Mouse (Mus musculus) midbrain, embryonic 15.5 days (tissue): ENCODE data around the gene Lgmn. TPM values are rescaled to one million over a fixed set of nuclear protein-coding genes. Genes with fewer than 3 reads are reported as not detected.
A peak's percentile ranks its signal among the peaks of the same experiment; 100 is the strongest.

Experiments used
- ATAC-seq: fragments of 200-750 bp; cut with Nextera tagmentation; replicated peaks from 2 replicates; pipeline ENCODE4 v1.8.0; 2017; ENCODE audit warnings: moderate TSS enrichment
- H3K27ac ChIP-seq: fragments of 300-500 bp; sonication (generic); 2 replicates; pipeline ENCODE4 v1.5.1; 2015; ENCODE audit warnings: mild to moderate bottlenecking, inconsistent platforms
- H3K27me3 ChIP-seq: fragments of 300-500 bp; sonication (generic); replicated peaks from 2 replicates; pipeline ENCODE4 v1.6.1; 2015; ENCODE audit warnings: inconsistent platforms
- H3K36me3 ChIP-seq: fragments of 300-500 bp; sonication (generic); replicated peaks from 2 replicates; pipeline ENCODE4 v1.6.1; 2015; ENCODE audit warnings: inconsistent platforms
- H3K4me1 ChIP-seq: fragments of 300-500 bp; sonication (generic); 2 replicates; pipeline ENCODE4 v1.6.1; 2015; ENCODE audit warnings: inconsistent platforms
- H3K4me2 ChIP-seq: fragments of 300-500 bp; sonication (generic); 2 replicates; pipeline ENCODE4 v1.6.1; 2015; ENCODE audit warnings: inconsistent platforms, mild to moderate bottlenecking, moderate library complexity
- H3K4me3 ChIP-seq: fragments of 300-500 bp; sonication (generic); 2 replicates; pipeline ENCODE4 v1.5.1; 2015; ENCODE audit warnings: mild to moderate bottlenecking, inconsistent platforms
- H3K9ac ChIP-seq: fragments of 300-500 bp; sonication (generic); 2 replicates; pipeline ENCODE4 v1.6.1; 2015; ENCODE audit warnings: mild to moderate bottlenecking, inconsistent platforms
- H3K9me3 ChIP-seq: fragments of 300-500 bp; sonication (generic); 2 replicates; pipeline ENCODE4 v1.6.1; 2016; ENCODE audit warnings: inconsistent platforms
- WGBS: fragments of 180-500 bp; shearing (Covaris S2); methylation state at CpG from one replicate; pipeline ENCODE4 v1.1.7; 2015; ENCODE audit warnings: mixed read lengths; 5-methylcytosine and 5-hydroxymethylcytosine counted together
- polyA plus RNA-seq: library from polyadenylated mRNA; unstranded; fragments of >200 nt; fragmentation: Nextera tagmentation; extraction: Ambion mirVana; gene quantifications from 2 replicates; pipeline ENCODE4 v1.2.1, GENCODE M21; 2015

Lgmn gene
- 87.7 and 89.9 TPM in 2 replicates for polyA plus RNA-seq

GRCm38 (mm10) chr12:102439632-102440023 lies at the start of gene Lgmn:
Gene Lgmn (minus strand): TSS chr12:102439813.
- Histone ChIP-seq H3K27me3 (no peaks in the 10 kb centered on the region), H3K9ac (peak within 1 kb of the TSS; percentile 57), H3K9me3 (no peaks in the 10 kb centered on the region), H3K4me1 (peaks cover 18% of the 10 kb centered on the region), H3K4me2 (peak within 1 kb of the TSS; percentile 53), H3K36me3 (no peaks in the 10 kb centered on the region), H3K27ac (peak within 1 kb of the TSS; percentile 70), H3K4me3 (peak within 1 kb of the TSS; percentile 63)
- peak; percentile 100 for ATAC-seq
- whole genome bisulfite sequencing, result under 1% methylated on average over 28 of the region's 28 CpGs

GRCm38 (mm10) chr12:102484946-102485345 lies 45.3 kb upstream of the Lgmn start:
- no peaks in the 10 kb centered on the region for H3K27me3 ChIP-seq
- no peaks in the 10 kb centered on the region for H3K4me1 ChIP-seq
- no peaks in the 10 kb centered on the region for H3K9me3 ChIP-seq
- no peak overlapping the region for H3K27ac ChIP-seq
- ATAC-seq, result no peak
- H3K4me2 ChIP-seq, result no peak overlapping the region
- peaks cover 75% of the 10 kb centered on the region for H3K36me3 ChIP-seq
- no peak overlapping the region for H3K9ac ChIP-seq
- H3K4me3 ChIP-seq, result no peak overlapping the region
- WGBS, result 61% methylated on average over 3 of the region's 3 CpGs

DNA sequence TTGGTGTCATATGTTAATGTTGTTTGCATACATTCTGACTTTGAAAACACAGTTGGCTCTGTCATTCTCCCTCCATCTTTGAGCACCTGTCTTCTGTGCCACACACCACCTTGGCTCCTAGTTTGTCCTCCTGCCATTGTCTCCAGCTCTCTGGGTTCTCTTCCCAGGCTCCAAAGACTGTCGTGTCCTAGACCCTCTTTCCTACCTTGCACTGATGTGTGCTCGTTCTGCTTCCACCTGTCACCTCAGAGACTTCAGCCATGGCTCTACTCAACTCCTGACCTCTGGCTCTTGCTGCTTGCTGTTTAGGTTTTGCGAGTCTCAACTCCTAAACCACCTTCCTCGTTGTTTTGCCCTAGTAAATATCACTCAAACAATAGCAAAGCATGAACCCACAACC lies 40.9 kb upstream of the Lgmn start:
- no peak overlapping the region for H3K27ac ChIP-seq
- H3K9me3 ChIP-seq, result no peaks in the 10 kb centered on the region
- H3K9ac ChIP-seq, result no peak overlapping the region
- no peaks in the 10 kb centered on the region for H3K27me3 ChIP-seq
- H3K36me3 ChIP-seq, result peaks cover 61% of the 10 kb centered on the region
- H3K4me1 ChIP-seq, result no peaks in the 10 kb centered on the region
- no peak overlapping the region for H3K4me2 ChIP-seq
- no peak for ATAC-seq
- WGBS, result 96% methylated on average over 4 of the region's 4 CpGs
- no peak overlapping the region for H3K4me3 ChIP-seq

- Histone ChIP-seq H3K27me3 (no peaks in the 10 kb centered on the region), H3K27ac (no peak overlapping the region), H3K9me3 (no peaks in the 10 kb centered on the region), H3K4me2 (no peak overlapping the region), H3K4me3 (no peak overlapping the region), H3K4me1 (peaks cover 9% of the 10 kb centered on the region), H3K9ac (no peak overlapping the region), H3K36me3 (peaks cover 29% of the 10 kb centered on the region)
- WGBS, result 95% methylated on average over 7 of the region's 7 CpGs
- no peak for ATAC-seq
These were observed 34.8 kb upstream of the Lgmn start for GRCm38 (mm10) chr12:102474411-102474810.

GRCm38 (mm10) chr12:102468894-102469764 lies 29.5 kb upstream of the Lgmn start, which contains the start of gene Golga5:
Gene Golga5 (plus strand): TSS chr12:102469135.
- peak within 1 kb of the TSS; percentile 75 for H3K27ac ChIP-seq
- H3K4me2 ChIP-seq, result peak within 1 kb of the TSS; percentile 73
- H3K27me3 ChIP-seq, result no peaks in the 10 kb centered on the region
- H3K36me3 ChIP-seq, result peaks cover 8% of the 10 kb centered on the region; the same call in 1 of the 2 replicates
- peaks cover 9% of the 10 kb centered on the region for H3K4me1 ChIP-seq
- H3K9ac ChIP-seq, result peak within 1 kb of the TSS; percentile 88
- peak within 1 kb of the TSS; percentile 88 for H3K4me3 ChIP-seq
- no peaks in the 10 kb centered on the region for H3K9me3 ChIP-seq
- WGBS, result under 1% methylated on average over 77 of the region's 86 CpGs
- ATAC-seq, result peak; percentile 98

DNA sequence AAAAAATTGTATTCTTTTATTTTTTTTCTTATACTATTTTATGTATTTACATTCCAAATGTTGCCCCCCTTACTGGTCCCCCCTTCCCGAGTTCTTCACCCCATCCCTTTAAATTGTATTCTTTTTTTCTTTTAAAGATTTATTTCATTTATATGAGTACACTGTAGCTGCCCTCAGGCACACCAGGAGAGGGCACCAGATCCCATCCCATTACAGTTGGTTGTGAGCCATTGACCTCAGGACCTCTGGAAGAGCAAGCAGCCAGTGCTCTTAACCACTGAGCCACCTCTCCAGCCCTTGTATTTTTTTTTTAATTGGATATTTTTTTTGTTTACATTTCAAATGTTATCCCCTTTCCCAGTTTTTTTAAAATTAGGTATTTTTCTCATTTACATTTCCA lies 28.5 kb upstream of the Lgmn start:
- no peak; the same call in 1 of the 2 replicates for ATAC-seq
- H3K36me3 ChIP-seq, result peaks cover 8% of the 10 kb centered on the region; the same call in 1 of the 2 replicates
- 82% methylated on average over 1 of the region's 1 CpGs for WGBS

GRCm38 (mm10) chr12:102464650-102465049 lies 25.0 kb upstream of the Lgmn start:
- Histone ChIP-seq H3K4me1 (peaks cover 1% of the 10 kb centered on the region), H3K9ac (no peak overlapping the region), H3K27ac (no peak overlapping the region), H3K27me3 (no peaks in the 10 kb centered on the region), H3K4me3 (no peak overlapping the region), H3K36me3 (no peaks in the 10 kb centered on the region), H3K4me2 (no peak overlapping the region), H3K9me3 (no peaks in the 10 kb centered on the region)
- ATAC-seq, result no peak
- 57% methylated on average over 4 of the region's 4 CpGs for WGBS

More for the DNA sequence above, 28.5 kb upstream of the Lgmn start:
- peaks cover 9% of the 10 kb centered on the region for H3K4me1 ChIP-seq
- H3K27me3 ChIP-seq, result no peaks in the 10 kb centered on the region
- no peak overlapping the region for H3K27ac ChIP-seq
- no peaks in the 10 kb centered on the region for H3K9me3 ChIP-seq
- no peak overlapping the region for H3K4me2 ChIP-seq
- no peak overlapping the region for H3K4me3 ChIP-seq
- no peak overlapping the region for H3K9ac ChIP-seq

GRCm38 (mm10) chr12:102461177-102461576 lies 21.6 kb upstream of the Lgmn start:
- H3K27me3 ChIP-seq, result no peaks in the 10 kb centered on the region
- 71% methylated on average over 5 of the region's 5 CpGs for WGBS
- no peaks in the 10 kb centered on the region for H3K36me3 ChIP-seq
- H3K9ac ChIP-seq, result no peak overlapping the region
- no peak overlapping the region for H3K27ac ChIP-seq
- no peaks in the 10 kb centered on the region for H3K4me1 ChIP-seq
- no peak overlapping the region for H3K4me2 ChIP-seq
- no peak for ATAC-seq
- no peaks in the 10 kb centered on the region for H3K9me3 ChIP-seq
- no peak overlapping the region for H3K4me3 ChIP-seq

- Histone ChIP-seq H3K4me2 (no peak overlapping the region), H3K27ac (no peak overlapping the region), H3K4me1 (no peaks in the 10 kb centered on the region), H3K27me3 (no peaks in the 10 kb centered on the region), H3K4me3 (no peak overlapping the region), H3K9me3 (no peaks in the 10 kb centered on the region), H3K9ac (no peak overlapping the region), H3K36me3 (no peaks in the 10 kb centered on the region)
- WGBS, result 78% methylated on average over 5 of the region's 5 CpGs
- no peak for ATAC-seq
These were observed 20.4 kb upstream of the Lgmn start for GRCm38 (mm10) chr12:102460014-102460413.

DNA sequence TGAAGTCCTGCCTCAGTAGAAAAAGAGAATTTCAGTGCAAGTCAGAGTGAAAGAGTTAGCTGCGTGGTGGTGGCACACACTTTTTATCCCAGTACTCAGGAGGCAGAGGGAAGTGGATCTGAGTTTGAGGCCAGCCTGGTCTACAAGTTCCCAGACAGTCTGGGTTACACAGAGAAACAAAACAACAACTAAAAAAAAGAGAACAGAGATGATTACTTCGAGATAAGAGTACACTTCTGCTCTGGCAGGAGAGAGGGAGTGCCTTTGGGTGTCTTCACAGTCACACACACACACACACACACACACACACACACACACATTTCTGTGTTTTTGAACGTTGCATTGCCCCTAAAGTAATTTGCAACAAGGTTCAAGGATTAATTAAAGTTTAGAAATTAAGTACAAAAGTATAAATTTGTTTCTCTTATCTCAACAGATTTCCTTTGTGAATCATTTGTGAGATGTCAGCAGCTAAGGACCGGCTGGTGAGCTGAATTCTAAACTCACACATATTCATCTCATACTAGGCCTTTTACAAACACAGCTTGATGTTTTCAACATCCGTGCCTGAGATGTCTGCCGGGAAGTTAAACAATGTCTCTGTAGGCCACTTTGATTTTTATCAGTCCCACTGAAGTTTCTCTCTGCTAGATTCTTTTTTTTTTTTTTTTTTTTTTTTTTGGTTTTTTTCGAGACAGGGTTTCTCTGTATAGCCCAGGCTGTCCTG lies 17.0 kb upstream of the Lgmn start:
- H3K9ac ChIP-seq, result no peak overlapping the region
- no peak overlapping the region for H3K27ac ChIP-seq
- H3K4me1 ChIP-seq, result no peaks in the 10 kb centered on the region
- 81% methylated on average over 7 of the region's 7 CpGs for WGBS
- no peaks in the 10 kb centered on the region for H3K36me3 ChIP-seq
- H3K4me2 ChIP-seq, result no peak overlapping the region
- no peaks in the 10 kb centered on the region for H3K27me3 ChIP-seq
- H3K9me3 ChIP-seq, result no peaks in the 10 kb centered on the region
- no peak for ATAC-seq
- no peak overlapping the region for H3K4me3 ChIP-seq

DNA sequence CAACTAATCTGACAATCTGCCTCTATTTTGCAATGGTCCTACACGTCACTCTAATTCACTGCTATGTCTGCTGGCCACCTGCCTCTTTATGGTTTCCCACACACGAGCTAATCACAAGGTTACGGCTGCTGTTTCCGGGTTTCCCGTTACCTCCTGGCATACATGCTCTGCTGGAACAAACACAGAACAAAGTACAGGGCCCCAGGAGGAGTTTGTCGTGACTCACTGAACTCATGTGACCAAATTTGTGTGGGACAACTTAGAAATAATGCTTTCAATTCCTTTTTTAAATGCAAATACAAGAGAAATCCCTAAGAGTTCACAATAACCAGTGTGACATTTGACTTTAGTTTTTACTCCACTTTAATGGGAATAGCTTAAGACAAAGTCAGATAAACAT lies 14.0 kb upstream of the Lgmn start:
- Histone ChIP-seq H3K27ac (no peak overlapping the region), H3K4me2 (no peak overlapping the region), H3K36me3 (no peaks in the 10 kb centered on the region), H3K27me3 (no peaks in the 10 kb centered on the region), H3K9ac (no peak overlapping the region), H3K9me3 (no peaks in the 10 kb centered on the region), H3K4me1 (no peaks in the 10 kb centered on the region), H3K4me3 (no peak overlapping the region)
- no peak for ATAC-seq
- WGBS, result 57% methylated on average over 6 of the region's 6 CpGs

DNA sequence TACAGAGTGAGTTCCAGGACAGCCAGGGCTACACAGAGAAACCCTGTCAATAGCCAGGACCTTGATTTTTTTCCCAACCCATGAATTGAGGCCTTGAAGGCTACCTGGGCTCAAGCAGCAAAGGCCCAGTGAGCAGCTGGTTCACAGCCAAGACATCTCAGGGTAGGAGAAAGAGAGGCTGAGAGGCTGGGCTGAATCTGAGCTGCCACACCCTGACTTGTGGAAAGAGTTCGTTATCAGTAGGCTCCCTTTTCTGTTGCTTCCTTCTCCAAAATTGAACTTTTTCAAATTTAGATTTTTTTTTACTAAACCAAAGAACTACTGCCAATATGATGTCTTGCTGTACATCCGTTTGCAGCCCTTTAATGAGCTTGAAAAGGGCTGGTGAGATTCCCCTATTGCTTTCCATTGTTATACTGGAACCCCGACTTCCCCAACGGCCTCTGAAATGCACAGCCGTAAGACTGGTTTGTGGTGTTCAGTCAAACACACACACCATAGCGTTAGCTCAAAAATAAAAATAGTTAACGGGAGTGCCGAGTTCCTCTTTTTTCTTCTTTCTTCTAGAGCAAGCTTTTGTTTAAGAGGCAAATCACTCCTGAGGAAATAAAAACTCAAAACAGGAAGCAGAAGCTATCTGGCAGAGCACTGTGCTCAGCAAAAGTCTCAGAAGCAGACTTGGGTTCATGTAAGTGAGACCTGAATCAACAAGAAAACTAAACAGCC lies 11.7 kb upstream of the Lgmn start:
- Histone ChIP-seq H3K27ac (no peak overlapping the region), H3K27me3 (no peaks in the 10 kb centered on the region), H3K4me3 (no peak overlapping the region), H3K4me1 (no peaks in the 10 kb centered on the region), H3K36me3 (no peaks in the 10 kb centered on the region), H3K9ac (no peak overlapping the region), H3K4me2 (no peak overlapping the region), H3K9me3 (no peaks in the 10 kb centered on the region)
- WGBS, result 81% methylated on average over 8 of the region's 8 CpGs
- no peak for ATAC-seq
